ENCODE assay signal across 8 mouse cellular contexts in the genomic region with DNA sequence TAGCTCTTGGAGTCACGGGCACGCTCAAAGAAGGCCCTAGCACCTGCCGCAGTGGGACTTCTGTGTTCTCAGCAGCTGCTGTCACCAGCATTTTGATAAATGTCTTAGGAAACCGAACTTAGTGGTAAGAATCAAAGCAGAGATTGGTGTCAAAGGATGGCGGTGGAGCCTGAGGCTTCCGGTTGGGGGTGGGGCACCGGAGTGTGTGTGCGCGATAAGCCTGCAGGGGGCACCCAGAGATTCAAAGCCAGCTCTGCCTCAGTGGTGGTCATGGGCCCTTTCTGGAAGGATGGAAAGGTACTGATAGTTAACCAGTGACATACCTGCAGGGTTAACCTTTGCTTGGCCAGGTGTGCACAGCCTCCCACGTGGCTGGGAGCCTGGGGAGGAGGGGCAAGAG. TPM values are rescaled to one million over a fixed set of nuclear protein-coding genes. Genes with fewer than 3 reads are reported as not detected.
DNase-seq lines count a peak whose midpoint lies in the region; ATAC-seq lines count a peak whose summit lies in the region.

No protein-coding gene starts in this region.

- peaks cover 2% of the 10 kb centered on the region; the same call in 1 of the 2 replicates for H3K4me1 ChIP-seq in embryonic facial prominence, embryonic 11.5 days (ENCODE audit: control insufficient read depth, insufficient read depth, low read length)
- peaks cover 12% of the 10 kb centered on the region; the same call in 1 of the 2 replicates for H3K4me1 ChIP-seq in intestine, embryonic 15.5 days (replicated peaks)
- H3K4me1 ChIP-seq in stomach, embryonic 16.5 days (ENCODE audit: control insufficient read depth, insufficient read depth, low read length): peaks cover 17% of the 10 kb centered on the region

- WGBS in embryonic facial prominence, embryonic 11.5 days: 17% methylated on average over 10 of the region's 10 CpGs
- WGBS in intestine, embryonic 15.5 days: 21% methylated on average over 10 of the region's 10 CpGs
- 11% methylated on average over 10 of the region's 10 CpGs for WGBS in stomach, embryonic 16.5 days

- no peaks in the 10 kb centered on the region for H3K36me3 ChIP-seq in embryonic facial prominence, embryonic 11.5 days (replicated peaks; ENCODE audit: control insufficient read depth, insufficient read depth, low read depth, low read length)
- H3K36me3 ChIP-seq in intestine, embryonic 15.5 days: 0 out of 2 replicates have a peak, but pooled peaks cover under 1% of the 10 kb centered on the region
- H3K36me3 ChIP-seq in stomach, embryonic 16.5 days (ENCODE audit: control insufficient read depth, insufficient read depth, low read length): no peaks in the 10 kb centered on the region

- H3K9me3 ChIP-seq in embryonic facial prominence, embryonic 11.5 days (replicated peaks; ENCODE audit: control insufficient read depth, low read length): no peaks in the 10 kb centered on the region
- H3K9me3 ChIP-seq in intestine, embryonic 15.5 days: no peaks in the 10 kb centered on the region
- H3K9me3 ChIP-seq in stomach, embryonic 16.5 days (replicated peaks; ENCODE audit: control insufficient read depth, low read length): no peaks in the 10 kb centered on the region

- no peak overlapping the region for H3K9ac ChIP-seq in embryonic facial prominence, embryonic 11.5 days (replicated peaks; ENCODE audit: low read length)
- H3K9ac ChIP-seq in intestine, embryonic 15.5 days: no peak overlapping the region
- no peak overlapping the region for H3K9ac ChIP-seq in stomach, embryonic 16.5 days (ENCODE audit: low read length)

- no peak overlapping the region for H3K4me2 ChIP-seq in embryonic facial prominence, embryonic 11.5 days (ENCODE audit: low read depth, low read length)
- peak overlapping the region; percentile 23 for H3K4me2 ChIP-seq in intestine, embryonic 15.5 days (replicated peaks)
- peak overlapping the region; percentile 21; the same call in 1 of the 2 replicates for H3K4me2 ChIP-seq in stomach, embryonic 16.5 days (ENCODE audit: low read depth, low read length)

- peak; percentile 59 to 62 for DNase-seq in cerebellum, postnatal 10 days
- no peak for DNase-seq in cerebellum, adult 9-10 months
- peak; percentile 47 for DNase-seq in embryonic facial prominence, embryonic 11.5 days (ENCODE audit: low spot score)
- peak; percentile 32 for DNase-seq in lung, postnatal 14 days

- no peaks in the 10 kb centered on the region for H3K27me3 ChIP-seq in embryonic facial prominence, embryonic 11.5 days (ENCODE audit: control insufficient read depth, insufficient read depth, low read length)
- no peaks in the 10 kb centered on the region for H3K27me3 ChIP-seq in intestine, embryonic 15.5 days (replicated peaks)
- no peaks in the 10 kb centered on the region for H3K27me3 ChIP-seq in stomach, embryonic 16.5 days (ENCODE audit: control insufficient read depth, insufficient read depth, low read length)

- no peak overlapping the region for H3K27ac ChIP-seq in embryonic facial prominence, embryonic 11.5 days (replicated peaks; ENCODE audit: low read depth, low read length)
- no peak overlapping the region for H3K27ac ChIP-seq in intestine, embryonic 15.5 days
- no peak overlapping the region; the same call in 1 of the 2 replicates for H3K27ac ChIP-seq in stomach, embryonic 16.5 days (ENCODE audit: low read length)

- ATAC-seq in CD4-positive, CD25-positive, alpha-beta regulatory T cell, adult 4 months: peak; percentile 61
- ATAC-seq in embryonic facial prominence, embryonic 11.5 days (replicated peaks; ENCODE audit: insufficient number of reproducible peaks, low FRiP score, low TSS enrichment, low read depth): no peak
- ATAC-seq in intestine, embryonic 15.5 days: 0 out of 2 replicates have a peak, but pooled peaks have one; percentile 55
- no peak for ATAC-seq in stomach, embryonic 16.5 days (ENCODE audit: insufficient read depth, low FRiP score)
- no peak for ATAC-seq in cerebellum, adult (ENCODE audit: insufficient number of reproducible peaks, low FRiP score, low TSS enrichment)

- H3K4me3 ChIP-seq in embryonic facial prominence, embryonic 11.5 days (ENCODE audit: low read depth, low read length): no peak overlapping the region
- H3K4me3 ChIP-seq in intestine, embryonic 15.5 days (replicated peaks): no peak overlapping the region
- no peak overlapping the region for H3K4me3 ChIP-seq in stomach, embryonic 16.5 days (replicated peaks; ENCODE audit: low read length)

RNA-seq across cellular contexts. Expression of a gene that starts 21.0 kb away (rescaled TPM):
- polyA plus RNA-seq in CD4-positive, CD25-positive, alpha-beta regulatory T cell, adult 4 months (2017; shearing (Covaris generic)): not detected
- 0.49 and 0.82 TPM in 2 replicates for polyA plus RNA-seq in embryonic facial prominence, embryonic 11.5 days (2014; fragmentation: Nextera tagmentation; extraction: Ambion mirVana)
- polyA plus RNA-seq in intestine, embryonic 15.5 days (2015; fragmentation: Nextera tagmentation; extraction: Ambion mirVana): 0.24 and 0.44 TPM in 2 replicates
- polyA plus RNA-seq in stomach, embryonic 16.5 days (2015; fragmentation: Nextera tagmentation; extraction: Ambion mirVana): 1.6 and 2.5 TPM in 2 replicates

RNA-seq across cellular contexts. Expression of a gene that starts 27.0 kb away (rescaled TPM):
- polyA plus RNA-seq in CD4-positive, CD25-positive, alpha-beta regulatory T cell, adult 4 months (2017; shearing (Covaris generic)): not detected
- 0.08 TPM in 1 of 2 replicates, not detected in the other for polyA plus RNA-seq in embryonic facial prominence, embryonic 11.5 days (2014; fragmentation: Nextera tagmentation; extraction: Ambion mirVana)
- polyA plus RNA-seq in intestine, embryonic 15.5 days (2015; fragmentation: Nextera tagmentation; extraction: Ambion mirVana): 0.63 and 0.69 TPM in 2 replicates
- 0.06 and 0.16 TPM in 2 replicates for polyA plus RNA-seq in stomach, embryonic 16.5 days (2015; fragmentation: Nextera tagmentation; extraction: Ambion mirVana)

Comparison
In these comparisons a context has a peak if more than half of its experiments do, and no peak if none do; other contexts are left out.
1. ATAC-seq: peak in CD4-positive, CD25-positive, alpha-beta regulatory T cell, adult 4 months (single experiment) and intestine, embryonic 15.5 days (single experiment); none in embryonic facial prominence, embryonic 11.5 days (single experiment), stomach, embryonic 16.5 days (single experiment) and cerebellum, adult (single experiment).